Mouse (Mus musculus) kidney, adult 2 months (tissue): Measurements from ENCODE around the gene Syna.

Experiments
- CTCF ChIP-seq: fragments of 200-500 bp; conservative IDR thresholded peaks from 2 replicates; pipeline ENCODE4 v1.5.1; 2011; ENCODE audit warnings: low read depth, mild to moderate bottlenecking, control low read depth, low read length, moderate library complexity, mixed read lengths; ENCODE audit not compliant: insufficient read depth, insufficient read length
- POLR2A ChIP-seq: fragments of 200-500 bp; IDR thresholded peaks from one replicate; pipeline ENCODE4 v1.6.1; 2011; ENCODE audit warnings: low read depth, low read length, control low read depth

- TF ChIP-seq POLR2A: no peak
- TF ChIP-seq CTCF: no peak
Observed at GRCm38 (mm10) chr5:134510266-134510665, 49.7 kb downstream of the Syna start.
